Mouse (Mus musculus): ENCODE measurements around the gene Rfx5. TPM values are rescaled to one million over a fixed set of nuclear protein-coding genes. Genes with fewer than 3 reads are reported as not detected.

Gene Rfx5
- polyA plus RNA-seq, 1 experiment from 2014 or later: 6.9 TPM

DNA sequence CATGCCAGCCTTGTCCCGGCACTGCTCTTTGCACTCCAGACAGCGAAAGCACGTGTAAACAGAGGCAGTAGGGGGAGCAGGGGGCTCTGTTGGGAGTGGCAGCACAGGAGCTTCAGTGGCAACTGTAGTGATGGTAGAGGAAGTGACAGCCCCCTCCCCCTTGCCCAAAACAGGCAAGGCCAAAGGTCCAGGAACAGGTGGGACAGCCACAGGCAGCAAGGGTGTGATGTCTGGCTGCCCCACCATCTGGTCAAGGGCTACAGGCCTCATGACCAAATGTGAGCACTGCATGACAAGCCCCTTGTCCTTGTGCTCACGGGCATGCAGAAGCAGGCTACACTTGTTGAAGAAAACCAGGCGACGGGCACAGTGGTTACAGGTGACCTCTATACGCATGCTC is 56.5 kb downstream of the Rfx5 start:
- Histone ChIP-seq H3K27me3 (replicated peaks) (no peaks in the 10 kb centered on the region), H3K36me3 (peaks cover 52% of the 10 kb centered on the region), H3K27ac (no peak overlapping the region), H3K4me3 (replicated peaks) (no peak overlapping the region), H3K4me2 (replicated peaks) (no peak overlapping the region), H3K9me3 (no peaks in the 10 kb centered on the region), H3K4me1 (replicated peaks) (peaks cover 16% of the 10 kb centered on the region), H3K9ac (no peak overlapping the region)
- 73% methylated on average over 7 of the region's 7 CpGs for WGBS
- ATAC-seq: no peak

Other genes starting within 250 kb of the Rfx5 start
- gene Cgn, start 167.6 kb upstream of the Rfx5 start, polyA plus RNA-seq (2015; fragmentation: Nextera tagmentation; extraction: Ambion mirVana): 61.7 and 71.9 TPM in 2 replicates
- 11.6 and 12.2 TPM in 2 replicates for gene Pogz, start 116.5 kb upstream of the Rfx5 start, polyA plus RNA-seq (2015; fragmentation: Nextera tagmentation; extraction: Ambion mirVana)
- 293 and 336 TPM in 2 replicates for gene Psmb4, start 67.1 kb upstream of the Rfx5 start, polyA plus RNA-seq (2015; fragmentation: Nextera tagmentation; extraction: Ambion mirVana)
- gene Selenbp1, start 21.0 kb upstream of the Rfx5 start, polyA plus RNA-seq (2015; fragmentation: Nextera tagmentation; extraction: Ambion mirVana): 108 and 123 TPM in 2 replicates
- 19.8 and 22.6 TPM in 2 replicates for gene Pi4kb, start 20.7 kb downstream of the Rfx5 start, polyA plus RNA-seq (2015; fragmentation: Nextera tagmentation; extraction: Ambion mirVana)
- 17.4 and 19.9 TPM in 2 replicates for gene Zfp687, start 61.4 kb downstream of the Rfx5 start, polyA plus RNA-seq (2015; fragmentation: Nextera tagmentation; extraction: Ambion mirVana)
- 205 and 218 TPM in 2 replicates for gene Psmd4, start 88.5 kb downstream of the Rfx5 start, polyA plus RNA-seq (2015; fragmentation: Nextera tagmentation; extraction: Ambion mirVana)
- 15.7 and 15.9 TPM in 2 replicates for gene Pip5k1a, start 152.9 kb downstream of the Rfx5 start, polyA plus RNA-seq (2015; fragmentation: Nextera tagmentation; extraction: Ambion mirVana)
- gene Vps72, start 156.9 kb downstream of the Rfx5 start, polyA plus RNA-seq (2015; fragmentation: Nextera tagmentation; extraction: Ambion mirVana): 112 and 113 TPM in 2 replicates
- 0.83 and 0.99 TPM in 2 replicates for gene Tmod4, start 170.4 kb downstream of the Rfx5 start, polyA plus RNA-seq (2015; fragmentation: Nextera tagmentation; extraction: Ambion mirVana)
- 57.0 and 62.3 TPM in 2 replicates for gene Scnm1, start 179.9 kb downstream of the Rfx5 start, polyA plus RNA-seq (2015; fragmentation: Nextera tagmentation; extraction: Ambion mirVana)
- gene Lysmd1, start 180.0 kb downstream of the Rfx5 start, polyA plus RNA-seq (2015; fragmentation: Nextera tagmentation; extraction: Ambion mirVana): 10.3 and 10.7 TPM in 2 replicates
- 4.3 and 5.3 TPM in 2 replicates for gene Tnfaip8l2, start 188.3 kb downstream of the Rfx5 start, polyA plus RNA-seq (2015; fragmentation: Nextera tagmentation; extraction: Ambion mirVana)
- gene Sema6c, start 206.4 kb downstream of the Rfx5 start, polyA plus RNA-seq (2015; fragmentation: Nextera tagmentation; extraction: Ambion mirVana): 4.3 and 4.8 TPM in 2 replicates